Mouse (Mus musculus): ENCODE data around the gene Fasn. TPM values are rescaled to one million over a fixed set of nuclear protein-coding genes. Genes with fewer than 3 reads are reported as not detected.
"Not testable (repeated sequence)": the region's sequence is repeated elsewhere in the genome, so short reads cannot be mapped to it uniquely, and the experiment has no call there.

The Fasn gene
- polyA plus RNA-seq (2015; fragmentation: Nextera tagmentation; extraction: Ambion mirVana): 20.3 and 24.2 TPM in 2 replicates

GRCm38 (mm10) chr11:120823956-120824786, at the start of gene Fasn:
TSS of gene Fasn (minus strand) at chr11:120824547.
- H3K4me1 ChIP-seq (ENCODE audit: control insufficient read depth, low read depth, low read length): peaks cover 31% of the 10 kb centered on the region
- no peaks in the 10 kb centered on the region for H3K9me3 ChIP-seq (replicated peaks; ENCODE audit: control insufficient read depth, low read length)
- H3K27me3 ChIP-seq (ENCODE audit: control insufficient read depth, insufficient read depth, low read depth, low read length): no peaks in the 10 kb centered on the region
- peak within 1 kb of the TSS; percentile 99 for H3K4me2 ChIP-seq (ENCODE audit: low read depth, low read length)
- peak within 1 kb of the TSS; percentile 83 for H3K27ac ChIP-seq (ENCODE audit: low read length)
- peak; percentile 86 for ATAC-seq (ENCODE audit: low read depth)
- peaks cover 10% of the 10 kb centered on the region for H3K36me3 ChIP-seq (ENCODE audit: control insufficient read depth, insufficient read depth)
- H3K4me3 ChIP-seq (ENCODE audit: low read depth, low read length): peak within 1 kb of the TSS; percentile 75
- peak within 1 kb of the TSS; percentile 82 for H3K9ac ChIP-seq (ENCODE audit: low read depth, low read length)
- under 1% methylated on average over 102 of the region's 109 CpGs for WGBS (ENCODE audit: insufficient replicate concordance)

- H3K27ac ChIP-seq (ENCODE audit: low read length): no peak overlapping the region
- no peaks in the 10 kb centered on the region for H3K9me3 ChIP-seq (replicated peaks; ENCODE audit: control insufficient read depth, low read length)
- WGBS (ENCODE audit: insufficient replicate concordance): 70% methylated on average over 6 of the region's 6 CpGs
- H3K4me1 ChIP-seq (ENCODE audit: control insufficient read depth, low read depth, low read length): no peaks in the 10 kb centered on the region; the same call in 1 of the 2 replicates
- no peak overlapping the region; the same call in 1 of the 2 replicates for H3K9ac ChIP-seq (ENCODE audit: low read depth, low read length)
- no peaks in the 10 kb centered on the region for H3K36me3 ChIP-seq (ENCODE audit: control insufficient read depth, insufficient read depth)
- ATAC-seq (ENCODE audit: low read depth): no peak
- no peaks in the 10 kb centered on the region for H3K27me3 ChIP-seq (ENCODE audit: control insufficient read depth, insufficient read depth, low read depth, low read length)
- no peak overlapping the region for H3K4me2 ChIP-seq (ENCODE audit: low read depth, low read length)
- H3K4me3 ChIP-seq (ENCODE audit: low read depth, low read length): no peak overlapping the region
These were observed 48.9 kb upstream of the Fasn start for GRCm38 (mm10) chr11:120873206-120873605.

- H3K27ac ChIP-seq (ENCODE audit: low read length): no peak overlapping the region
- H3K4me2 ChIP-seq (ENCODE audit: low read depth, low read length): no peak overlapping the region
- no peak overlapping the region for H3K9ac ChIP-seq (ENCODE audit: low read depth, low read length)
- WGBS (ENCODE audit: insufficient replicate concordance): 80% methylated on average over 9 of the region's 9 CpGs
- no peaks in the 10 kb centered on the region for H3K36me3 ChIP-seq (ENCODE audit: control insufficient read depth, insufficient read depth)
- peak; percentile 61 for ATAC-seq (ENCODE audit: low read depth)
- H3K4me1 ChIP-seq (ENCODE audit: control insufficient read depth, low read depth, low read length): no peaks in the 10 kb centered on the region; the same call in 1 of the 2 replicates
- H3K4me3 ChIP-seq (ENCODE audit: low read depth, low read length): no peak overlapping the region
- H3K27me3 ChIP-seq (ENCODE audit: control insufficient read depth, insufficient read depth, low read depth, low read length): no peaks in the 10 kb centered on the region
- no peaks in the 10 kb centered on the region for H3K9me3 ChIP-seq (replicated peaks; ENCODE audit: control insufficient read depth, low read length)
These were observed 47.2 kb upstream of the Fasn start for GRCm38 (mm10) chr11:120871521-120871920.

GRCm38 (mm10) chr11:120865816-120866215, 41.5 kb upstream of the Fasn start:
- no peak for ATAC-seq (ENCODE audit: low read depth)
- Histone ChIP-seq H3K9ac (ENCODE audit: low read depth, low read length) (no peak overlapping the region), H3K4me3 (ENCODE audit: low read depth, low read length) (no peak overlapping the region), H3K4me2 (ENCODE audit: low read depth, low read length) (no peak overlapping the region), H3K27ac (ENCODE audit: low read length) (no peak overlapping the region), H3K4me1 (ENCODE audit: control insufficient read depth, low read depth, low read length) (no peaks in the 10 kb centered on the region), H3K36me3 (ENCODE audit: control insufficient read depth, insufficient read depth) (no peaks in the 10 kb centered on the region), H3K27me3 (ENCODE audit: control insufficient read depth, insufficient read depth, low read depth, low read length) (no peaks in the 10 kb centered on the region), H3K9me3 (replicated peaks; ENCODE audit: control insufficient read depth, low read length) (no peaks in the 10 kb centered on the region)
- 77% methylated on average over 1 of the region's 1 CpGs for WGBS (ENCODE audit: insufficient replicate concordance)

GRCm38 (mm10) chr11:120862819-120863218, 38.5 kb upstream of the Fasn start:
- H3K36me3 ChIP-seq (ENCODE audit: control insufficient read depth, insufficient read depth): no peaks in the 10 kb centered on the region
- no peaks in the 10 kb centered on the region for H3K9me3 ChIP-seq (replicated peaks; ENCODE audit: control insufficient read depth, low read length)
- no peak overlapping the region for H3K27ac ChIP-seq (ENCODE audit: low read length)
- 75% methylated on average over 10 of the region's 10 CpGs for WGBS (ENCODE audit: insufficient replicate concordance)
- H3K4me3 ChIP-seq (ENCODE audit: low read depth, low read length): no peak overlapping the region
- H3K27me3 ChIP-seq (ENCODE audit: control insufficient read depth, insufficient read depth, low read depth, low read length): no peaks in the 10 kb centered on the region
- no peaks in the 10 kb centered on the region for H3K4me1 ChIP-seq (ENCODE audit: control insufficient read depth, low read depth, low read length)
- H3K4me2 ChIP-seq (ENCODE audit: low read depth, low read length): no peak overlapping the region
- H3K9ac ChIP-seq (ENCODE audit: low read depth, low read length): no peak overlapping the region
- ATAC-seq (ENCODE audit: low read depth): no peak

- not testable (repeated sequence) for H3K27ac ChIP-seq (ENCODE audit: low read length); H3K4me3 ChIP-seq (ENCODE audit: low read depth, low read length); H3K36me3 ChIP-seq (ENCODE audit: control insufficient read depth, insufficient read depth); H3K9me3 ChIP-seq (replicated peaks; ENCODE audit: control insufficient read depth, low read length); H3K4me2 ChIP-seq (ENCODE audit: low read depth, low read length); H3K27me3 ChIP-seq (ENCODE audit: control insufficient read depth, insufficient read depth, low read depth, low read length); H3K9ac ChIP-seq (ENCODE audit: low read depth, low read length)
- WGBS (ENCODE audit: insufficient replicate concordance): 90% methylated on average over 3 of the region's 3 CpGs
- peak; percentile 56 for ATAC-seq (ENCODE audit: low read depth)
- peaks cover 22% of the 10 kb centered on the region for H3K4me1 ChIP-seq (ENCODE audit: control insufficient read depth, low read depth, low read length)
These were observed 31.6 kb upstream of the Fasn start for GRCm38 (mm10) chr11:120855938-120856337.

GRCm38 (mm10) chr11:120853788-120854187, 29.4 kb upstream of the Fasn start:
- Histone ChIP-seq H3K4me3 (ENCODE audit: low read depth, low read length) (no peak overlapping the region), H3K27me3 (ENCODE audit: control insufficient read depth, insufficient read depth, low read depth, low read length) (no peaks in the 10 kb centered on the region), H3K9ac (ENCODE audit: low read depth, low read length) (no peak overlapping the region), H3K36me3 (ENCODE audit: control insufficient read depth, insufficient read depth) (no peaks in the 10 kb centered on the region), H3K27ac (ENCODE audit: low read length) (no peak overlapping the region), H3K4me2 (ENCODE audit: low read depth, low read length) (no peak overlapping the region), H3K9me3 (replicated peaks; ENCODE audit: control insufficient read depth, low read length) (no peaks in the 10 kb centered on the region), H3K4me1 (ENCODE audit: control insufficient read depth, low read depth, low read length) (peaks cover 26% of the 10 kb centered on the region)
- WGBS (ENCODE audit: insufficient replicate concordance): 79% methylated on average over 4 of the region's 4 CpGs
- ATAC-seq (ENCODE audit: low read depth): no peak

- no peak overlapping the region for H3K4me2 ChIP-seq (ENCODE audit: low read depth, low read length)
- no peak for ATAC-seq (ENCODE audit: low read depth)
- H3K36me3 ChIP-seq (ENCODE audit: control insufficient read depth, insufficient read depth): no peaks in the 10 kb centered on the region
- H3K27ac ChIP-seq (ENCODE audit: low read length): no peak overlapping the region
- no peaks in the 10 kb centered on the region for H3K9me3 ChIP-seq (replicated peaks; ENCODE audit: control insufficient read depth, low read length)
- peaks cover 26% of the 10 kb centered on the region for H3K4me1 ChIP-seq (ENCODE audit: control insufficient read depth, low read depth, low read length)
- no peaks in the 10 kb centered on the region for H3K27me3 ChIP-seq (ENCODE audit: control insufficient read depth, insufficient read depth, low read depth, low read length)
- 96% methylated on average over 4 of the region's 4 CpGs for WGBS (ENCODE audit: insufficient replicate concordance)
- no peak overlapping the region for H3K4me3 ChIP-seq (ENCODE audit: low read depth, low read length)
- no peak overlapping the region for H3K9ac ChIP-seq (ENCODE audit: low read depth, low read length)
These were observed 28.8 kb upstream of the Fasn start for GRCm38 (mm10) chr11:120853158-120853557.

All from liver, embryonic 16.5 days (tissue).